Mouse (Mus musculus) lung, adult 2 months (tissue): ENCODE measurements around the gene Sema7a.

ENCODE experiments used
- CTCF ChIP-seq: fragments of 200-500 bp; IDR thresholded peaks from 2 replicates; pipeline ENCODE4 v1.5.1; 2011; ENCODE audit warnings: mild to moderate bottlenecking, low read length, control low read depth; ENCODE audit not compliant: insufficient read depth
- POLR2A ChIP-seq: fragments of 200-500 bp; IDR thresholded peaks from 2 replicates; pipeline ENCODE4 v1.6.1; 2011; ENCODE audit warnings: low read depth, mild to moderate bottlenecking, control low read depth, low read length, borderline replicate concordance; ENCODE audit errors: extremely low read depth

DNA sequence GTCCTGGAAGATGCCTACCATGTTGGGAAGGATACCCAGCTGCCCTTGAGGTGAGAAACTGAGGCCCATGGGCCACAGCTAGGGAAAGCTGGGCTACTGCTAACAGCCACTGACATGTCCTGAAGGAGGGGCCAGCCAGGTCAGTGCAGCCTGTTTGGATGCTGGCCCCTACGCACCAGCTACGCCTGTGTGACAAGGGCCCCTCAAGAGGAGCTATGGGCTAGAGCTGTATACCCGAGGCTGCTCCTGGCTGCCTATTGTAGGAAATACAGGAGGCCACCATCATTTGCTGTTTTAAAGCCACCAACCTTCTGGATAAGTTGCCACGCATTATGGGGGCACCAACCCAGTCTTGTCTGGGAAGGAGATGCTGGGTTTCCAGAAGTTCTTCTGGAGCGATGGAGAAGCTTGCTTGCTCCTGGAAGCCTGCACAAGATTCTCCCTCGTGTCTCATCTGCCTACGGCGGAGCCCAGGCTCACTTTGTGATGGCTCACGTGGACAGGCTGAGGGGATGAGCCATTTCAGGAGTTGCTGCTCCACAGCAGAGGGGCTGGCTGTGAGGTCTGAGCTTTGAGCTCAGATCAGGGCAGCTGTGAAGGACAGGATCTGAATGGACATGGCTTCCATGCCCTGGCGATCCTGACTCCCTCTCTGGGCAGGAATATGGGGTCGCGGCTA is 68.6 kb downstream of the Sema7a start:
- no peak for TF ChIP-seq POLR2A
- TF ChIP-seq CTCF: no peak
